Mouse (Mus musculus) lung, adult 2 months (tissue): Measurements from ENCODE around the gene Anks1b.

Experiments used
- CTCF ChIP-seq: fragments of 200-500 bp; IDR thresholded peaks from 2 replicates; pipeline ENCODE4 v1.5.1; 2011; ENCODE audit warnings: mild to moderate bottlenecking, low read length, control low read depth; ENCODE audit not compliant: insufficient read depth
- POLR2A ChIP-seq: fragments of 200-500 bp; IDR thresholded peaks from 2 replicates; pipeline ENCODE4 v1.6.1; 2011; ENCODE audit warnings: low read depth, mild to moderate bottlenecking, control low read depth, low read length, borderline replicate concordance; ENCODE audit errors: extremely low read depth

GRCm38 (mm10) chr10:90960374-90960773 is 1087.1 kb downstream of the Anks1b start:
- TF ChIP-seq POLR2A (no peak), CTCF (no peak)
